Mouse (Mus musculus) right cerebral cortex, postnatal 10 days (tissue): ENCODE measurements around the gene Stam.
"Not testable (repeated sequence)": the region's sequence is repeated elsewhere in the genome, so short reads cannot be mapped to it uniquely, and the experiment has no call there.

Source experiments
- DNase-seq, 2 experiments: peaks; one replicate each; pipeline ENCODE4 v3.0.0; 2021; ENCODE audit warnings: low spot score in 2 of 2

The Stam gene

DNA sequence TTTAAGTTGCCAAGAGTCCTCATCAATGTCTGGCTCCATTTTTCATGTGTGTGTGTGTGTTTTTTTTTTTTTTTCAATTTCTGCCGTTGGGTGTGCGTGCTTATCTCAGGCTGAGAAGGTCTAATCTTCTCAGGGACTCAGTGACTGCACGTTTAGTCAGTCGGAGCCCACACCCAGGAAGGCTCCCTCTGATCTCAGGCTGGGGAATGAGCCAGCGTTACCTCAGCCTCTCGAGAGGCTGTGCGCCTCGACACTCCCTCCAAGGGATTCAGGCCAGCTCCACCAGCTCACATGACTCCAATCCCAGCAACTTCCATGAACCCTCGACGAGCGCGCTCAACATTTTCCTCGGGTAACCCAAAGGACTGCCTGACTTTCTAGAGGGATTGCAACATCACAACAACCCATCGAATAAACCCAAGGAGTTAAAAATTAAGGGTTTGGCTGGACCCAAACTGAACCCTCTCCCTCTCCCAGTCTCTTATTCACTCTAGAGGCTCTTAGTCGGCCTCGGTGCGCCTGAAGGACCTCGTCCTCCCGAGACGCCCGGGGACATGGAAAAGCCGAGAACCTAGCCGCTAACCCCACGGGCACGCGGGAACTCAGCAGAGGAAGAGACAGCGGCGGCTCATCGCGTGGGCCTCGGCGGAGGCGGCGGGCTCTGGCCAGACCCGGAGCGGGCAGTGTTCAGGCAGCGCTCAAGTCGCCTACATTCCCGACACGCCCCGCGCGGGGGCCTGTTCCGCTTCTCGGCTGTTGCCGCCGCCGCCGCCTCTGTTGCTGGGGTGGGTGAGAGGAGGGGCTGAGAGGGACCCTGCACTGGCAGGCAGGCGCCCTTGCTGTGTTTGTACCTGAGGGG is at the start of gene Stam:
TSS of gene Stam (plus strand) at position 737 of the 859 bp plus-strand sequence.
- DNase-seq: peak; percentile 93 to 94

DNA sequence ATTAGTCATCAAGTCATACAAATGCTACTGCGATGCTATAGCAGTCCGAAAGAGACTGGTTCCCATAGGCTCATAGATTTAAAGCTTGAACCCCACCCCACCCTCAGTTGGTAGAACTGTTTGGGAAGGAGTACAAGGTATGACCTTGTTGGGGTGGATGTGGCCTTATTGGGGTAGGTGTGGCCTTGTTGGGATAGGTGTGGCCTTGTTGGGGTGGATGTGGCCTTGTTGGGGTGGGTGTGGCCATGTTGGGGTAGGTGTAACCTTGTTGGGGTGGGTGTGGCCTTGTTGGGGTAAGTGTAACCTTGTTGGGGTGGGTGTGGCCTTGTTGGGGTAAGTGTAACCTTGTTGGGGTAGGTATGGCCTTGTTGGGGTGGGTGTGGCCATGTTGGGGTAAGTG is 32.6 kb upstream of the Stam start:
- no peak for DNase-seq

DNA sequence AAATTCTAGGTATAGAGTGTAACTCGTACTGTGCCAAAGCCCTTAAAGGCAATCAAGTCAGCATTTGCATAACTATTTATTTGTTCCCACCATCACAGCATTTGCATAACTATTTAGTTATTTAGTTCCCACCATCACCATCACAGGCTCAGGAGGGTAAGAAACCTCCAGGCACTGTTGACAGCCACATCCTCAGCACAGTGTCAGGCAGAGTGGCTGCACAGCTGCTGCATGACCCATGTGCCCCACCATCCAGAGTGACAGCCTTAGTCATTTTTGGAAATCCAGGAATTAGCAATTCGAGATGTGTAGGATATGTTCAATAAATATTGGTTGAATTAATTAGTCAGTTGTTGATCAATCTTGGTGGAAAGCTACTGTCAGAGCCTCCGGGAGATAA is 30.9 kb upstream of the Stam start:
- no peak for DNase-seq

DNA sequence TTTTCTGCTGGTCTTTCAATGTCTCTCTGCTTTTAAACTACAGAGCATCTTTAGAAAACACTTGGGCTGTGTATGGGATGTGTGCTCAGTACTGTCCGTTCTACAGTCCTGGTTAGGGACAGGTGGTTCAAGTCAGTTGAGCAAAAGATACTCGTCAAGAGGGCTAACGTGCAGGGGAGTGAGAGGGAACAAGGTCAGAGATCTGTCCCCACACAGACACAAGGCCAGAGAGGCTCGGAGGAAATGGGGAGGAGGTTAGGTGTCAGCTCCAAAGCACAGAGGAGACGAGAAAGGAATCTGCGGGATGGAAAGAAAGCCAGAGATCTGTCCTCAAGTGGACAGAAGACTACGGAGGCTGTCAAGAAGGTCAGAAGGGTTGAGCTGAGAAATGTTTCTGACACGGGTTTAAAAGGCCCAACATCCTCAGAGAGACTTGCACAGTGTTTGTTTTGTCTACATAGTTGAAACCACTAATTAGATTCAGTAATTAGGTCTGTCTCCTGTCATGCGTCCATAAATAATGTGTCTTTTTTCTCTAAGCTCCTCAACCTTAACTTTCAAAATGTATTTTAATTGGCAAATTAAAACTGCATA is 30.2 kb upstream of the Stam start:
- no peak for DNase-seq

DNA sequence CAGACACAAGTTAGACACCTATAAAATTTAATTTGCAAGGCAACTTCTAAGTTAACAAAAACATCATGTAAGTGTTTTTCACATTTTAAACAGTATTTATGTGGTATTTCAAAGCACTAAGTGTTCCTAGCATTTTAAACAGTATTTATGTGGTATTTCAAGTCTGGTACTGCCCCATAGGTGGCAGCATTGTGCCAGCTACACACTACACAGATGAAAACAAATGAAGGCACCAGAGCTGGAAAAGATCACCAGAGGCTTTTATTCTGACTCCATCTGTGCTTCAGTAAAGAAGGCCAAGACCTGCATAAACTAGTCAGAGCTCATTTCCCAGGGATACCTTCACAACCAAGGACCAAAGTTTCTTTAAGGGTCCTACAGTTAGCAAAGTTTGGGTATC is 25.5 kb upstream of the Stam start:
- DNase-seq: peak; percentile 73 to 79

DNA sequence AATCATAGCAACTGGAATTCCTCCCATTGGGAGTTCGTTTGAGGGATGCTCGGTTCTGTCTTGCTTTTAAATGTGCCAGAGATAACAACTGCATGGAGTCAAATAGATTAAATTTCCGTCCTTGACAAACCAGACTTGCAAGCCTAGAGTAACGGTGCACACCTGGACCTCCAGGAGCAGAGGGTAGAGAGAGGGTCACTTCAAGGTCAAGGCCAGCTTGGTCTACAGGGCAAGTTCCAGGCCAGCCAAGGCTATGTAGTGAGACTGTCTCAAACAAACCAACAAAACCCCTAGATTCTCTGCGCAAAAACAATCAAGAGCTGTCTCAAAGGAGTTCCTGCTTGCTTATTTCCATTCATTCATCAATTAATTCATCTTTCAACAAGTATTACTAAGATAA is 25.1 kb upstream of the Stam start:
- DNase-seq: no peak

DNA sequence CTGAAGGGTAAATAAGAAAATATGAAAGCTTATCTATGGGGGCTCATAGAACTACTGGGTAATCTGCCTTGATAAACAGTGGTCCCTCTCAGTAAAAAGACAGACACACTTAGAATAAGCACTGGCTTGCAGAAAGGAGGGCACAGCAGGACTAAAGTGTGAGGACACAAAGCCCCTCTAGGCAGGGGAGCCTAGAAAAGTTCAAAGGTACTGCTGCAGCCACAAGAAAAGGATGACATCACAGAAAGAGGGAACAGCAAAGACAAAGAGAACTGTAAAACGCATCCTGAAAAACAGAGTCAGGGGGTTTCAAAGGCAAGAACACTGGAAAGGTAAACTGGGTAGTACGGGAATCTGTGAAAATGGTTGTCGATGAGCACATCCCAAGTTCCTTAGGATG is 20.3 kb upstream of the Stam start:
- DNase-seq: no peak

DNA sequence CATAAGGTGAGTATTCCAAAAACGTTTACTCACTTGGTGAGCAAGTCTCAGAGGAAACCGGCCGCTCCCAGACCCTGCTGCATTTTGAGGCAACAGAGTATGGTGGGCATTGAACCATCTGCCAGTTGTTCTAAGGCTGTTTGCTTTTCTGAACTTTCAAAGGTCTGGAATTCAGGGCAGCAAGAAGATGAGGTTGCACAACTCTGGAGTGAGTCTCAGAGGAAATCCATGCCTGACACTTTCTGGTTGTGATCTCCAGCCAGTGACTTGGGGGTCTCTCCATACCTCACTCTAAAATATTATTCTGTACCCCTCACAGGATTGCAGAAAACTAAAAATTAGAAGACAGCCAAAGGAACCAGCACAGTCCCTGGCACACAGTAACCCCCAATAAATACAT is 19.7 kb upstream of the Stam start:
- DNase-seq: no peak

DNA sequence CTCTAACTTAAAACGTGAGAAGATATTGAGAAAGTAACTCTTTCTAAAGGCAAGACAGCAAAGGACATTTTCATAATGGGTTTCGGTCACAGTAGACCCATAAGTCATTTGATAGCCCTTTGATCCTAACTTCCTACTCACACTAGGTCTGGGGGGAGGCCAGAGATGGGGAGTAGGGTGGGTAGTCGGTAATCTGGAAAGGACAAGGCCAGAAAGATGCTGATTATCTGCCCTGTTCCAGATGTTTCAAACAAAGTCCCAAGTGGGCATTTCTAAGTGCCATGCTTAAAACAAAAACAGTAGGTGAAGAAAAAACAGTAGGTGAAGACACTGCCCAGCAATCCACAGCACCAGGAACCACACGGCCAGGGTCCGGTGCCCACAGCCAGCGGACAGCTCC is 19.2 kb upstream of the Stam start:
- no peak for DNase-seq

DNA sequence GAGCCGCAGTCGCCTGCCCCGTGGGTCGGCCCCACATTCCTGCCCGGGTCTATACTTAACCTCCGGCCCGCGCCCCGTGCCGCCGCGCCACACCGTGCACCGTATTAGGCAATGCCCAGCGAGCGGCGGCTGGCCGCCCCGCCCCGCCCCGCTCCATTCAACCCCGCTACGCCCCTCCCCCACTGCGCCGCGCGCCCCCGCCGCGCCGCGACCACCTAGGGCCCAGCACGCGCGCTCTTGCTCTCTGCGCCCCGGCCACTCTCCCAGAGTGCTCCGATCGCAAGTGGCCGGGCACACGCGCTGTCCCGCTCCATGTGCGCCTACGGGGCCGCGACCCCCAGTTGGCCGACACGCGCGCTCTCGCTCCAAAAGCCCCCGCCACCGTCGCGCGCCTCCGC is 18.7 kb upstream of the Stam start:
- DNase-seq: peak; percentile 84 to 87

DNA sequence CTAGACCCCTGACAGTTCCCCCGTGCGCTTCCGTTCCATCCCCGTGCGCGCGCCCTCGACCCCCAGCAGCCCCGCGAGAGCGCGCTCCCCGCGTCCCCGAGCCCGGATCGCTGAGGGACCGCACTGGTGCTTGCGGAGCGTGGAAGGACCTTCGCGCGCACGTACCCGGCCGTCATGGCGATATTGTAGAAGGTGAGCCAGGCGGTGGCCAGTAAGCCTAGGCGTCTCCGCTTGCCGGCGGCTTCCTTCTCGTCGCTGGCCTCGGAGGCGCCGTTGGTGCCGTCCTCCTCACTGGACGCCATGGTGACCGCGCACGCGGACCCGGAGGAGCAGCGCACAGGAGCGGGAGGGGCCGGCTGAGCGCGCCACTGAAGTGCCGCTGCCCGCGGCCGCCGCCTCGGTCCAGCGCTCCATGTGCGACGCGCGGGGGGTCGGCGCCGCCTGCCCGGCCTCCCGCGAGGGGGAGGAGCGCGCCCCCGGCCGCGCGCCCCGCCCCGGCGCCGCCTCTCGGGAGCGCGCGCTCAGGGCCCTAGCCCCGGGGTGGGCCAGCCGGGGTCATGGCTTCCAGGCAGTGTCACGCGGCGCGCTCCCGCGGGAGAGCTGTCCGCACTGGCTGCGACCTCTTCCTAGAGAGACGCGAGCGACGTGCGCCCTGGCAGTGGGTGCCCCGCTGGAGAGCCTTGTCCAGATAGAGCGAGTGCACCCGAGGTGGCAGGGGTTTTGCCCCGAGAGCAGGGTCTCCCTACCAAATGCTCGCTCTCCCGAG is 18.1 kb upstream of the Stam start, which contains the start of gene Hacd1:
TSS of gene Hacd1 (minus strand) at position 570 of the 766 bp plus-strand sequence.
- DNase-seq: peak; percentile 94 to 95

DNA sequence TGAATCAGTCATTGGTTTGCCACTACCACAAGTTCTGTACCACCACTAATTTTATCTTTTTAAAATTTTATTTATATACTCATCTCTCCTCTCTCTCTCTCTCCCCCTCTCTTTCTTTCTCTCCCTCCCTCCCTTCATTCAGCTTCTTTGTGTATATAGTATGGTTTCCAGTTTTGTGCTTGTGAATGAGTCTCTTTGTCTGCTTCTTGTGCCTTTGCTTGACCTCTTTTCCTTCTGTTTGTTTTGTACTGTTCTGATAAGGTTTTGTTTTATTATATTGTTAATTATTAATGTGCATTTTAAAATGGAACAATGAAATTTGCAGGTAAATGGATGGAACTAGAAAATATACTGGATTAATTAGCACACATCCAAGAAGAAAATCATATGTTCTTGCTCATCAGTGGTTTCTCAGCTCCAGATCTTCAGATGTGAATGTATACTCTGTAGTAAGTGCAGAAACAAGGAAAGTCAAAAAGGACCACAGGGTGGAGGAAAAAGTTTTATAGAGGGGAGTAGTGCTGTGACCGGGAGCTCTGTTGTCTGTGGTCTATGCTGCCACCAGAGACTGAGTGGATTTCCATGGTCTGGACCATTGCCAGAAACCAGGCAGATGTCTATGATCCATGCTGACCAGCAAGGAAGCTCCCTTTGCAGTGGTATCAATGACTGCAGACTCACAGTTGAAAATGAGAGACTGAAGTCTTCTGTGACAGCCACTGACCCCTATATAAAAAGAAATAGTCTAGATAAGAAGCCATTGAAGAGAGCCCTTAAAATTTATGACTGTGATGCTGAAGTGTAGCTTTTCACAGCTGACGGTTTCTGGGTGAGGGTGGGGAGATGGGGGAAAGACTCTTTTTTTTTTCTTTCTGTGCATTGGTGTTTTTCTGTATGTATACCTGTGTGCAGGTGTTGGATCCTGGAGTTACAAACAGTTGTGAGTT is 7.9 kb upstream of the Stam start:
- DNase-seq: no peak

DNA sequence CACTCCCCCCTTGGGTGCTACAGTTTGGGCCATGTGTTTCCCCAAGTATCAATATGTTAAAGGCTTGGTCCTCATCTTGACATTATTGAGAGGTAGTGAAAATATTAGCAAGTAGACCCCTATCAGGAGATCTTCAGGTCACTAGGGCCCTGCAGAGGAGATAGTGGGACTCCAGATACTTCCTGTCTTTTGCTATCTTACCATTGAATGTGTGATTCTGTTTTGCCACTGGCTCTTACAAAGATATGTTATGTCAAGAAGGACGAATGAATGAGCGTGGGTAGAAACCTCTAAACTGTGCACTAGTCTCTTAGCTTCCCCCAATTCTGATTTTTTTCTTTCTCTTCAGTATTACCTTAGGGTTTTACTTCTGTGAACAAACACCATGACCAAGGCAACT is 4.9 kb upstream of the Stam start:
- DNase-seq: no peak

DNA sequence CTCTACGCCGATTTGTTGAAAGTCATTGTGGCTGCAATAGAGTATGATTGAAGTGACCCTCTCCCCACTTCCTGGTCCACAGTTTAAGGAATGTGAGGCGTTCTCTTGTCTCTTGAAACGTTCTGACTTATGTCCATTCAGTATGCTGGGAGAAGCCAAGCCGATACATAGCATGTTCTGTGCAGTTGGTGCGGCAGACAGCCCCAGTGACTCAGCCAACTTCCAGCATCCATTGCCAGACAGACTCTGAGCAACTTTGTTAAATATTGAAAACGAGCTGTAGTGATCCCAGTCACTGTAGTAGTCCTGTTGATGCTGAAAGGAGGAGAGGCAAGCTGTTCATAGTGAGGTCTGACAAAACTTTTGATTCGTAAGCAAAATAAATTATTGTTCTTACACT is 3.4 kb upstream of the Stam start:
- DNase-seq: peak; percentile 31 to 36

DNA sequence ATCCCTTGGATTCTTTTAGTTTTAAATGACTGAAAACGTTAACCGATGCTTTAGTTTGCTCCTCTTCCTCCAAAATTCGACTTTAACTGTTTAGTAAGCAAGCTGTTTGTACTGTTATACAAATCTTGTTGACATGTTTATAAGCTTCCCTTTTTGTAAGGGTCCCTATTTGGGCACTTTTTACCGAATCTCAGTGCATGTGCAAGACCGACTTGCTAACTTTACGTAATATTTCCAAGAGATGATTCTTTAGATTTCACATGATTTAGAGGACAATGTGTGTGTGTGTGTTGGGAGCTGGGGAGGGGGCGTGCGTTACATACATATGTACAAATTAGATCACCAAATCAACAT is 913 bp upstream of the Stam start:
- no peak for DNase-seq

DNA sequence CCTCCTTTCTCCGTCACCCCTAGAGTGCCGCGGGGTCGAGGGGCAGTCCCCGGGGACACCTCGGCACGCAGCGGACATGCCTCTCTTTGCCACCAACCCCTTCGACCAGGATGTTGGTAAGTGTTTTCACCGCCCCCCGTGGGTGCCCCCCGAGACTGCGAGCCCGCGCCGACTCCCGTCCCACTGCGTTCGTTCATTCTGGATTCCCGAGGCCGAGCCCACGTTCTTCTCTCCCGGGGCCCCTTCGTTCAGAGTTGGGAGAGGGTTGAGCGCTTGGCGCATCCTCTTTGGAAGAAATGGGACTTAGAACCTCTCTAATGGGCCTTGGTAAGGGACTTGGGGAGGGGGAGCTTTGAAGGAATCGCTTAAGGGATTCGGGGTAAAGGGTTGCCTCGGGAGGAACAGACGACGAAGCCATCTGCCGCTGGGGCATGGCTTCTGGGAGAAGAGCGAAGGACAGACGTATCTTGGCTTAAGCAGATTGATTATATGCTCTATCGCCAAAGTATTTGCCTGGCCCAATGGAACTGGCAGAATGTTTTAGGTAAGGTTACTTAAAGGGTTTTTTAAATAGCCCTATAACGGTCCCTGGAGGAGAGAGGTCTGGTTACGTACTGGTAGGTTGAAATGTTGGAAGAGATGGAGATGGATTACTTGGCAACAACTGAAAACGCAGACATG is 463 bp downstream of the Stam start:
- DNase-seq: no peak

DNA sequence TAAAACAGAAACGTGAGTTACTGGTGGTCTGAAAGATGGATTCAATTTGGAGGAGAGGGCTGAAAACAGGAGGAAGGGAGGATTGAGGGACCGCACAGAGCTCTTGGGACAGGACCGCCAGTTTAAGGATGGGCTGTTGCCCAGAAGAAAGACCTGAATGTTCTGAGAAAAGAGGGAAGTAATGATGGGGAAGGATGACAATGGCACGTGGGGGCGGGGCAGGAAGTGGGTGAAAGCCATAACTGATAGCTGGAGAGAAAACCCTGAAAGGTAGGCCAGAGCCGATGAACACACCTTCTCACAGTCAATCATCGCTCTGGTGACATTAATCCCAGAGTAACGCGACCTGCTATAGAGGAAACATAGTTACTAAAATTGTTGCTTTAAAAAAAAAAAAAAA is 4.6 kb downstream of the Stam start:
- DNase-seq: not testable (repeated sequence)

DNA sequence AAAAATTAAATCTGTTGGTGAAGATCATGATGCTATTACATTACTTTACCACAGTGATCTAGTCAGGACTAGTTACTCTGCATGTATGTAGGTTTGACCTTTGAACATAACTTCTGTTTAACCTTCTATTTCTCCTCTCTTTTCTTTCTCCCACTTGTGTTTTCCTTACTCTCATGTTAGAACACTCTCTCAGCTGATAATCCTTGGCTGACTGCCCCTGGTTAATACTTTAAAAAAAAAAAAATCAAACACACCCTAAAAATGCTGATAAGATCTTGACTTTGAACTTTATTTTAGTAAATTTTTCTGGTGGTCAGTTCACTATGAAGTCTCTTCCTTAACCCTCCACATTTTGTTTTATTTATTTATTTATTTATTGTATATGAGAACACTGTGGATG is 26.6 kb downstream of the Stam start:
- no peak for DNase-seq

DNA sequence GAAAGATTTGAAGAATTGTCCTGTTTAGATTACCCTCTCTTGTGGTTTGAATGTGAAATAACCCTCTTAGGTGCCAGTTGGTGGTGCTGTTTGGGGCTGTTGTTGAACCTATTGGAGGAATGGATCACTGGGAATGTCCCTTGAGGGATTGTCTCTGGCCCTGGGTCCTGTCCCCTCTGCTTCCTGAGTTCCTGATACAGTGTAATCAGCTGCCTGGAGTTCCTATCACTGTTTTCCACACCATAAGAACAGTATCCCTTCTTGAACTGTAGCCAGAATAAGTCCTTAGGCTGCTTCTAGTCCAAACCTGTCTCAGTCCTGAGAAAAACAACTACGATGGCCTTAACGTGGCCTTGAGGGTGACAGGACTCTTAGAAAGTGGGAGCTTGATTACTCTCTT is 28.7 kb downstream of the Stam start:
- no peak for DNase-seq

DNA sequence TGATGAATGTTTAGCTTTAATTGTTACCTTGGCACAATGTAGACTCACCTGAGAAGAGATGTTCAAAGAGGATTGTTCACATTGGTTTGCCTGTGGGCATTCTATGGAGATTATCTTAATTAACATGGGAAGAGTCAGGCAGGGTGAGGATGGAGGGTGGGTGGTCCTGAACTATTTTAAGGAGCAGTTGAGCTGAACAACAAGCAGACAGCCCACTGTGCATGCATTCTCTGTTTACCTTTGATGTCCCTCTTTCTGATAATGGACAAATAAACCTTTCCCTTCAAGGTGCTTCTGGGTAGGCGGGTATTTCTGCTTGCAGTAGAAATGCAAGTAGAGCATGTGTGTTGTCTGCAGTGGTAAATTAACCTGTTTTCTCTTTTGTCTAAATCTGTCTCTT is 30.0 kb downstream of the Stam start:
- no peak for DNase-seq

DNA sequence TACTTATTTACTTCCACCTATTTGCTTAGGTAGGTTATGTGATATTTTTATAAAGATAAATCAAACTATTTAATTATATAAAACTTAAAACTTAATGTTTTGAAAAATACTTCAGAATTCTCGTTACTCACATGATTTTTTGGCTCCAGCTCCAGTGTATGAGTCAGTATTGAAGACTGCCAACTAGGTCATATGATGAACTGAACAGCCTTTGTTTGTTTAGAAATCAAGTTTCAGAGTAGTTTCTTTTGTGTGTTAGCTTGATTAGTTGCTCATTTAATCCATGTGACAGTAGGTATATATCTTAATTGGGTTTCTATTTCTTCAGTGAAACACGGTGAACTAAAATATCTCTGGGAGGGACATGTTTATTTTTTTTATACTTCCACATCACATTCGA is 33.8 kb downstream of the Stam start:
- DNase-seq: no peak
